Mouse (Mus musculus): Measurements from ENCODE around the gene Gm45717.
A peak's percentile ranks its signal among the peaks of the same experiment; 100 is the strongest.

Gm45717 gene

GRCm38 (mm10) chr7:140903212-140903611 is 52.5 kb downstream of the Gm45717 start:
- peak; percentile 80 for DNase-seq (ENCODE audit: low read depth)

- DNase-seq (ENCODE audit: low read depth) = no peak
These were observed 53.5 kb downstream of the Gm45717 start for GRCm38 (mm10) chr7:140902036-140902875.

GRCm38 (mm10) chr7:140900220-140900619 is 55.5 kb downstream of the Gm45717 start, which contains the start of gene Cox8b:
TSS of gene Cox8b (minus strand) at chr7:140900446.
- DNase-seq (ENCODE audit: low read depth) = no peak

Data from induced T-regulatory cell, adult 2 months (primary cell).